Mouse (Mus musculus) adrenal gland, postnatal 36 days (tissue): ENCODE measurements around the gene Crabp2. TPM values are rescaled to one million over a fixed set of nuclear protein-coding genes. Genes with fewer than 3 reads are reported as not detected.
"Not testable (repeated sequence)": the region's sequence is repeated elsewhere in the genome, so short reads cannot be mapped to it uniquely, and the experiment has no call there.

Experiments used
- DNase-seq, 2 experiments: peaks; one replicate each; pipeline ENCODE4 v3.0.0; 2021; ENCODE audit warnings: mixed read lengths in 1 of 2
- long read RNA-seq, 2 experiments: library from polyadenylated mRNA; stranded (forward); transcript quantifications; one replicate each; pipeline ENCODE4 v2.0.0; 2021; ENCODE audit warnings: borderline sequencing depth in 2 of 2
- total RNA-seq, 2 experiments: library from RNA; stranded (reverse); gene quantifications; 2 replicates each; pipeline ENCODE4 v1.2.3; 2021

Crabp2 gene
- total RNA-seq: under 1 TPM in 1 of 2 experiments, not detected in 1; 0.33 TPM
- long read RNA-seq, experiment 1: 0 reads
- long read RNA-seq, experiment 2: 0 reads

DNA sequence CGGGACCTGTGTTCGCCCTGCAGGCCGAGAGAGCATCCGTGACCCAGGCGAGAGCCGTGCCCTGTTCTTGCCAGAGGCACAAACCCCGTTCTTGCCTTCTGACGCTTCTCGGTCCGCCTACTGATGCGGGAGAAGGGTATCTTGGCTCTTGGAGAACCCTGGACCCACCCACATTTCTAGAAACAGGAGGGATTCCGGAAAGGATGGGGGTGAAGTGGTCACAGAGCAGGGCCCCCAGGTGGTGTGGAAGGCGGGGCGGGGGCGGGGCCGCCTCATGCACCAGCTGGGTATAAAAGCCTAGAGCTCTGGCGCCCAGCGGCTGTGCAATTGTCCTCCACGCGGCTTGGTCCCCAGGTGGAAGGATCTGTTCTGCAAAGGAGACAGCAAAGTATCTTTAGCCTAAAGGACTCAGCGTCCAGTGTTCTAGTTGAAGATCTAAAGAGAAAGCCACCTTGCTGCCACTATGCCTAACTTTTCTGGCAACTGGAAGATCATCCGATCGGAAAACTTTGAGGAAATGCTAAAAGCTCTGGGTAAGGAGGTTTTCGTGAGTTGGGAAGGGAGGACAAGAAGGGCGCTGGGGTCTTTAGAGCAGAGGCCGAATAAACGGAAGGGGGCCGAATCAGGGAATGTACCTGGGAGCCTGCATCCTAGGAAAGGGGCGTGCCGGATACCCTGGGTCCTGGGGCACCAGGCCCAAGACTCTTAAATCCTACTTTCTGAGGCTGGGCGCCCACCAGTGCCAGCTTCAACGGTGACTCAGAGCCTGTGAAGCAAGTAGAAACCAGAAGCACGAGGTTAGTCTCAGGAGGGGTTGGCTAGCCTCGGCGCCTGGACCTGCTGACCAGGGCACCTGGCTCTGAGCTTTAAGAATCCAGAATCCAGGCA, at the start of gene Crabp2:
Gene Crabp2, plus strand, starts transcription at position 289 of the 888 bp plus-strand sequence.
- DNase-seq: no peak

DNA sequence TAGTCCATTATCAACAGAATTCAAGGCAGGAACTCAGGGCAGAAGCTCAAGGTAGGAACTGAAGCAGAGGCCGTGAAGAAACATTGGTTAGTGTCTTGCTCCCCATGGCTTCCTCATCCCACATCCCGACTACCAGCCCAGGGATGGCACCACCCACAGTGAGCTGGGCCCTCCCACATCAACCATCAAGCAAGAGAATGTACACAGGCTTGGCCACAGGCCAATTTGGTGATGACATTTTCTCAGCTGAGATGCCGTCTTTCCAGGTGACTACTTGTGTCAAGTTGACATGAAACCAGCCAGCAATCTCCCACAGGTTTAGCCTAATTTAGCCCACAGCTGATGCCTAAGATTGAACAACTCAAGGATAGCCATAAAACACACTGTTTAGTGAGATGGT, 49.2 kb upstream of the Crabp2 start:
- no peak for DNase-seq

DNA sequence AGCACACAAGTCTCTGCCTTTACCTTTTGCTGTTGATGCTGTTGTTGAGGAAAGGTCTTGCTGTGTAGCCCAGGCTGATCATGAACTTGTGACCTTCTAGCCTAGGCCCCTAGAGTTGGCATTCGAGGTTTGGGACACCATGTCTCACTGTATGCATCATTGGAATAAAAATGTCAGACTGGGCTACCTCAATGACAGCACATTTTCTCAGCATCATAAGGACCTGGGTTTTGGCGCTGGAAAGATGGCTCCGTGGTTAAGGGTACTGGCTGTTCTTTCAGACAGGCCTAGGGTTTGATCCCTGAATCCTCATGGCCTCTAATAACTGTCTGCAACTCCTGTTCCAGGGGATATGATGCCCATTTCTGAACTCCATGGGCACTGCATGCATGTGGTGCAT, 48.7 kb upstream of the Crabp2 start:
- no peak for DNase-seq

DNA sequence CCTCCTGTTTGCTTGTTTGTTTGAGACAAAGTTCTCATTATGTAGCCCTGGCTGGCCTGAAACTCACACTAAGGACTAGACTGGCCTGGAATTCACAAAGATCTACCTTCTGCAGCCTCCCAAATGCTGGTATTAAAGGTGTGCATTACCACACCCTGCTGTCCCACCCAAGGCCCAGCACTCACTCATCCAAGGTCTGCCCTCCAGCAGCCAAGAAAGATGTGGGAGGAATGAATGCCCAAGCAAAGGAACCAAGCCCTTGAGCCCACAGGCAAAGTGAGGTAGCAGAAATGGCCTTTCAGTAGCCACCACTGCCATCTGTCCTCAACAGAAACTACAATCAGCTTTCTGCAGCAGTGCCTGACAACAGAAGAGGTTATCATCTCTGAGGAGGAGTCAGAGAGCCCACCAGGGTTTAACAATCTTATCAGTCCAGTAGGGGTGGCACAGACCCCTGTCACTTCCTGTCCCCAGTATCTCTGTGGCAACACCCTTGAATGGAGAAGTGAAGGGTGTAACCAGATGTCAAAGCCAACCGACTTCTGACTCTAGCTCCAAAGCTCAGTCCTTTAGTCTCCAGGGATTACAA, 47.3 kb upstream of the Crabp2 start:
- DNase-seq: no peak

DNA sequence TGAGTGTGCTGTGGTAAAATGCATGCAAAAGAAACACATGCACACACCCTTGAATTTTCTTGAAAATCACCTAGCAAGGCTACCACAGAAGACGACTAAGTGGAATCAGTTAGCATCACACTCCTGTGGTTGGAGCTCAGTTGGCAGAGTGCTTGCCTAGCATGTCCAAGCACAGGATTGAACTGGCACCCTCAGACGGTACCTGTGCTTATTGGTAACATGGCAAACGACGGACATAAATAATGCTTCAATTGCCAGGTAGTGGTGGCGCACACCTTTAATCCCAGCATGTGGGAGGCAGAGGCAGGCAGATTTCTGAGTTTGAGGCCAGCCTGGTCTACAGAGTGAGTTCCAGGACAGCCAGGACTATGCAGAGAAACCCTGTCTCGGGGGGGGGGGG, 46.5 kb upstream of the Crabp2 start:
- DNase-seq: not testable (repeated sequence)

DNA sequence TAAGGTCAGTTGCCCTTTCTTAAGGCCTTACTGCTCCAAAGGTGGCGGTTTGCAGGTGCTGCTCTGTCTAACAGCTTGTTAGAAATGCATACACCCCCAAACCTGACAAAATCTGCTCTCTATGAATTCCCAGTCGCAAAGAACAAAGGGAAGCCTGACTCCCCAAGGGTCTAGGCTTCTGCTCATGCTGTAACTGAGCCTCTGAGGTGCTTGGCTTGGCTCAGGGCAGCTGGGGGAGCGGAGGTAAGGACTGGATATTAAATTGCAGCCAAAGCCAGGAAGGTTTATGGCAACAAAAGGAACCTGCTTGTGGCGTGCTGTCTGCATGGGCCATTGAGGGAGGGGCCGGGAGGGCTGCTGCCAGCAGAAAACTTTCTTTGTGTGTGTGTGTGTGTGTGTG, 44.6 kb upstream of the Crabp2 start:
- no peak for DNase-seq

DNA sequence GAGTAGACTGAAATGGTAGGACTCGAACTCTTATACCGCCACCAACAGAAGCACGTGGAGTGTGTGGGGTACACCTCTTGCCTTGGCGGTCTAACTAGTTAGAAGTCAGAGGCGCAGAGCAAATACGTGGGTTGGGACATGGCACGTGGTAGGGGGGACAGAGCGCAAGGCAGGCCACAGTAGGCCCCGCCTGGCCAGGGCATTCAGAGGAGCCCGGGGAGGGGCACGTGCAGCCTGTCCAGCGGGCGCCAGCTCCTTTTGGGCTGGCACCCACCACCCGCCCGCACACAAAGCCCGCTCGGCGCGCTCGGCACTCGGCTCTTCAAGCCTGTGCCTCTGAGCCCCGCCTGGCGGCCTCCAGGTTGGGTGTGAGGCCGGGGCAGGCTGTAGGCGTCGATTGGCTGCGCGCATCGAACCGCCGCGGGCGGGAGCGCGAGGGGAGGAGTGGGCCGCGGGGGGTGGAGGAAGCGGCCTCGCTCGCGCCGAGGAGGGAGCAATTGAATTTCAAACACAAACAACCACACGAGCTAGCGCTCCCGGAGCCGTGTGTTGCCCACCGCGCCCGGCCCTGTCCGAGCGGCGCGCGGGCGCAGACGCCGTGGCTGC, 42.5 kb upstream of the Crabp2 start, which contains the start of gene Hdgf:
Gene Hdgf, plus strand, starts transcription at position 442 of the 606 bp plus-strand sequence.
- DNase-seq: peak; percentile 96 to 97

DNA sequence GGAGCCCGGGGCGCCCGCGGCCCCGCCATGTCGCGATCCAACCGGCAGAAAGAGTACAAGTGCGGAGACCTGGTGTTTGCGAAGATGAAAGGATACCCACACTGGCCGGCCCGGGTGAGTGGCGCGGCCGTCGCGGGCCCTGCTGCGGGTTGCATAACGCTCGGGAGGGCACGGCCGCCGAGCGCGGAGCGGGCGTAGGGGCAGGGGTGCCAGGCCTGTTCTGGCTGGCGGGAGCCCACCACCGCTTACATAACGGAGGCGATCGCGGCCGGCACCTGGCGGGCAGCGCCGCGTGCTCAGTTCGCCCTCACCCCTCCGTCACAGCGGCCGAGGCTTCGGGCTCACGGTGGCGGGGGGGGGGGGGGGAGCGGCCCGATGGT, 41.9 kb upstream of the Crabp2 start:
- DNase-seq: peak; percentile 67 to 76

DNA sequence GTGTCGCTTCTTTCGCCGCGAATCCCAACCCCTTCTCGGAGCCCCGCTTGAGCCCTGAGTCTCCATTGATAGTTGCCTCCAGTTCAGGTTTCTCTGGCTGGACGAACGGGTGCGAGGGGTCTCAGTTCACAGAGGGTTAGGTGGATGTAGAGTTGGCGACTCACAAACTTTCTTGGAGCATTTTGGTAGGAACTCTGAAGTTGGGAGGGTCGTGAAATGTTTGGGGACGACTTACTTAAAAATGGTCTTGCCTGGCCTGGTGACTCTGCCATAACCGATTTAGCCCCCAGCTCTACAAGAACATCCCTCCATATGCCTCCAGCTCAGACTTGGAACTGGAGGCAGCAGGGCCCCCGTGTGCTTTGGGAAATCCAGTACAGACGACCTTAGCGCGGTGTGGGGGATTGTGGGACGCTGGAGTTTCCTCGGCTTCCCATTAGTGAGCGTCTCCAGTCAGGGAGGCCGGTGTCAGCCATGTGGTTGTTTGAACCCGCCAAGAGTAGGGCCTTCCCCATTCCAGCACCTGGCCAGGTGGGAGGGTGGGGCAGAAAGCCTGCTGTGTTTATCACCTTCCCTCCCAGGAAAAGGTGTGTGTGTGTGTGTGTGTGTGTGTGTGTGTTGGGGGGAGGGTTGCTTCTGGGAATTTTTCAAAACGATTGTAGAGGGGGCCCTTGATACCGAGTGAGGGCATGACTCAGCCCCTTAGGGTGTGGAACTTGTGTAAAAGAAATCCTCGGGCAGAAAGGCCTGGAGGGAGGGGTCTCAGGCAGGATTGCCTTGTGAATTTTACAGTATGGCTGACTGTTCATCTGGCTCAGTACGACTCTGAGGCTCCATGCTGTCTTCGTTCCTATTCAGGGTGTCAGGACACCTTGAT, 41.2 kb upstream of the Crabp2 start:
- DNase-seq: peak; percentile 44 to 55

DNA sequence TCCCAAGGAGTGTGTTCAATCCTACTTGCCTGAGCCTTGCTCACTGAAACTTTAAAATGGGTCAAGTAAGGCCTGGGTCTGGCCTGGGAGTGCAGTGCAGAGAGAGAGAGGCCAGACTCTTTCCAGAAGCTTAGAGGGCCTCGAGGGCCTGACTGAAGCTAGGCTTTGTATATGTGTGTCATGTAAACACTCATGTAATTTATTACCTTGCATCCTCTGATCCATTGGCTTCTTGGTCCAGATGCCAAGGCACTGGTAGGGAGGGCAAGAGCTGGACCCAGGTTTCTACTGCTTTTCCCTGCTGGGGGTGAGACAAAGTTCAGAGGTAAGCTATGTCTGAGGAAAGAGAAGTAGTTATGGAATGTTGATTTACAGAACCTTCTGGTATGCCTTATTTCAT, 40.6 kb upstream of the Crabp2 start:
- no peak for DNase-seq

DNA sequence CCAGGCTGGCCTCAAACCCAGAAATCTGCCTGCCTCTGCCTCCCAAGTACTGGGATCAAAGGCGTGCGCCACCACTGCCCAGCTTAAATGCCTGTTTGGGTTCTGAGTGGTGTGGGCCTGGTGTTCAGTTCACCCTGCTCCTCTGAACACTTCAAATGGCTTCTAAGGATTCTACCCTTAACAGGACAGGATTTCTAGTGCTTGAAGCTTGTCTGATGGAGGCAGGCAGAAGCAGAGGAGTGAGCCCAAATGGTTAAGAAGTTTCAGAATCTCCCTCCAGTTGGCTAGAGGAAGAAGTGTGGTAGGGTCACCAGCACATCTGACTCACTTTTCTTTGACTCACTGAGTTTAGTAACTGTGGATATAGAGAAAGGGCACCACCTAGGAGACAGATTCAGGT, 39.1 kb upstream of the Crabp2 start:
- no peak for DNase-seq

DNA sequence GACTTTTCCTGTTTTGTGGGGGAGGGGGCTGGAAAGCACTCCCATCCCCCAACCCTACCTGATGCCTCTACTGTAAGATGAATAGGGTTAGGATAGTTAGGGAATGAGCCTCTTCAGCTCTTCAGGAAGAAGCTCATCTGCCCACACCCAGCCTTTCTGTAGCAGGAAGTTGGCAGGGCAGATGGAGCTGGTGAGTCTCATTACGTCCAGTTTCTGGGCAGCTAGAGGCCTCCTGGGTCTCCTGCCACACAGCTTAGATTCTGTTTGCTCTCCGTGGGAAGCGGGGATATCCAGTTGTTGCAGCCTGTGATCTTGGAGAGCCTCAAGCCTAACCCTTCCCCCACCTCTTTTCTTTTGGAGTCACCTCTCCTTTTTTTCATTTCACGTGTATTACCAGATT, 38.6 kb upstream of the Crabp2 start:
- no peak for DNase-seq

DNA sequence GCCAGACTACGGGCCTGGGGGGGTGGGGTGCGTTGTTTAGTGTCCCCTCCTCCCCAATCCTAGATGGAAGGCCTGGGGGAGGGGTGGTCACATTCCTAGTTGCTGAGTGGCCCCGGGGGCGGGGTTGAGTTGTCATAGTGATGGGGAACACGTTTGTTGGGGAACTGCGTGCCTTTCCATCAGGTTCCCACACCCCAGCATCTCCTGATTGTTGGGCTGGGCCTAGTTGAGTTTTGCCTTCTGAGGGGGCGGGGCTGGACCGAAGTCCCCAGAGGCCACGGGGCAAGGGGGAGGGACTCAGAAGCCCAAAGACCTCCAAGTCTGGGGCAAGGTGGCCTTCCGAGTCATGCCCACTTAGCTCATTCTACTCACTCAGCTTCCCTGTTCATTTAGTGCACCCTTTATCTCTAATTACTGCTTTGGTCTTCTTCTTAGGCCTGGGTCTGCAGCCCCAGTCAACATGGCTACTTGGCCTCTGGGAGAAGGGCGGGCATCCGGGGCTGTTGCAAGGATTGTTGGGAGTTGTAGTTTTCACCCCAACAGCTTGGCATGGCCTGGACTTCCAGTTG, 37.8 kb upstream of the Crabp2 start:
- peak; percentile 82 to 92 for DNase-seq

DNA sequence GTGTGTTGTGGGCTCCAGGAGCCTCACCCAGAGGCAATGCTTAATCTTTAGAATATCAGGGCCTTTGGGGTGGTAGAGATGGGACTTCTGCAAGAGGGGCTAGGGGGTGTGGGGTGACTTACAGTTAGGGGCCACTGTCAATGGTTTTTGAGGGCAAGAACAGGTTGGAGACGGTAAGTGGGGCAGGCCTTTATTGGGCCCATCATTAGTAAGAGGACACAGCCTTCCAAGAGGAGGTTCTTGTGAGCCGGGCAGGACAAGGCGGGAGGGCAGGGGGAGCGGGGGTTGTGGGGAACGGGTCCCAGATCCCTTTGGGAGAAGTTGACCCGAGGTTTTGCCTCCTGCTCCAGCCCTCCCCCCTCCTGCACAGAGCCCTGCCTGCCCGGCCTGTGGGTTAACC, 35.0 kb upstream of the Crabp2 start:
- DNase-seq: no peak

DNA sequence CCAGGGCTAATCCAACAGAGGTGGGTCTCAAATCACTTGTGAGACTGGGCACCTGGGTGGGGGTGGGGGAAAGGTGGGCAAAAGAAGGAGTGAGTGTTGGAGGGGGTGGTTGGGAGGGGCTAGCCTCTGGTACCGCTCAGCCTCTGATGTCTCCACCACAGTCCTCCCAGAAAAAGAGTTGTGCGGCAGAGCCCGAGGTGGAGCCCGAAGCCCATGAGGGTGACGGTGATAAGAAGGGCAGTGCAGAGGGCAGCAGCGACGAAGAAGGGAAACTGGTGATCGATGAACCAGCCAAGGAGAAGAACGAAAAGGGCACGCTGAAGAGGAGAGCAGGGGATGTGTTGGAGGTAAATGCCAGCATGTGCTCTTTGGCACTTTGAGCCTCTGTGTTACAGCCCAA, 34.6 kb upstream of the Crabp2 start:
- DNase-seq: no peak

DNA sequence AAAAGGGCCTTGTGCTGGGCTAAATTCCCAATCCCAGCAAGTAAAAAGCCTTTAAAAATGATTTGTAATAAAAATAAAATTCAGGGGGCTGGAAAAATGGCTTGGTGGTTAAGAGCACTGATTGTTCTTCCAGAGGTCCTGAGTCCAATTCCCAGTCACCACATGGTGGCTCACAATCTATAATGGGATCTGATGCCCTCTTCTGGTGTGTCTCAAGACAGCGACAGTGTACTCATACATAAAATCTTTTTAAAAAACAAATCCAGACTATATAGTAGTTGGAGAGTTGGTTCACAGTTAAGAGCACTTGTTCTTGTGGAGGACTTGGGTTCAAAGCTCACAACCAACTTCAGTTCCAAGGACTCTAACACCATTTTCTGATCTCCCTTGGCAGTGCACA, 31.5 kb upstream of the Crabp2 start:
- no peak for DNase-seq

DNA sequence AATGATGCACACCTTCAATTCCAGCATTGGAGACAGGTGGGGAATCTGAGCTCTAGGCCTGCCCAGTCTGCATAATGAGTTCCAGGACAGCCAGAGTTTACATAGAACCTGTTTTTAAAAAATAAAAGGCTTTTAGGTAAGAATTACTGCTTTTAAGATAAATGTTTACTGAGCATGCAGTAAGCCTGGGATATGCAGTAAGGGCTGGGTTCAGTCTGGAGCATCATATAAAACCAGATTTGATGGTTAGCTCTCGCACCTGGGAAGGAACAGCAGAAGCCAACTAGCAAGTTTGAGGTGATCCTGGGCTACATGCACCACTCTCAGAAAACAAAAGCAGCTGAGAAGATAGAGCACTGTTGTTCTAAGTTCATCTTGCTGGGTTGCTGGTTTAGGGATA, 29.9 kb upstream of the Crabp2 start:
- DNase-seq: no peak

DNA sequence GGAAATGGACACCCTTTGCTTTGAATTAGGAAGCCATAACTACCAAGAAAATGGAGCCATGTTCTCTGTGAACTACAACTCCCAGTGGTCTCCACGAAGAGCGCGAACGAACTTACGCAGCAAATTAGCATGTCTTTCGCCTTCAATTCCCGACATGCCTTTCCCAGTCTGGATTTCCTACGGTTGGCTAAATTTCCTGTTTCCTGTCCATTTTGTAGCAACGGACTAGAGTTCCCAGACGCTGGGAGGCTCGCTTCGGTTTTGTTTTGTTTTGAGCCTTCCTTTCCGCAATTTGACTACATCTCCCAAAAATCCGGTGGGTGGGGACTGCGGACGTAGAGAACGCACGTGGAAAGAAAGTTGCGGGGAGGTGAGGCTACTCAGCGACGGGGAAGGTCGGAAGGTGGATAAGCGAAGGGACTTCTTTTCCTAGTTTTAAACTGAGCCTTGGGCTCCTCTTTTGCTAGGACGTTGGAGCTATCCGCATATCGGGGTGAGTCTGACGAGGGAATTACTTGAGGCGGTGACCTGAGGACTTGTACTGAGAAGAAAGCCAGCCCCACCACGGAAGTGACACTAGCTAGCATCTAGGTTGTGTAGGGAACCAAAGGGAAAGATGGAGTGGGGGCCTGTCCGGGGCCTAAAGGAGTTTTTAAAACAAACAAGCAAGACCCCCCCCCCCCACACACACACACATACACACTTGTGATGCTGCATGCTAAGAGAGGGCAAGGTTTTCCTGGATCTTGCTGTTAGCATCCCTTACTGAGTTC, 28.9 kb upstream of the Crabp2 start, which contains the start of gene Mrpl24:
Gene Mrpl24, plus strand, starts transcription at position 171 of the 773 bp plus-strand sequence.
- peak; percentile 73 to 81 for DNase-seq

DNA sequence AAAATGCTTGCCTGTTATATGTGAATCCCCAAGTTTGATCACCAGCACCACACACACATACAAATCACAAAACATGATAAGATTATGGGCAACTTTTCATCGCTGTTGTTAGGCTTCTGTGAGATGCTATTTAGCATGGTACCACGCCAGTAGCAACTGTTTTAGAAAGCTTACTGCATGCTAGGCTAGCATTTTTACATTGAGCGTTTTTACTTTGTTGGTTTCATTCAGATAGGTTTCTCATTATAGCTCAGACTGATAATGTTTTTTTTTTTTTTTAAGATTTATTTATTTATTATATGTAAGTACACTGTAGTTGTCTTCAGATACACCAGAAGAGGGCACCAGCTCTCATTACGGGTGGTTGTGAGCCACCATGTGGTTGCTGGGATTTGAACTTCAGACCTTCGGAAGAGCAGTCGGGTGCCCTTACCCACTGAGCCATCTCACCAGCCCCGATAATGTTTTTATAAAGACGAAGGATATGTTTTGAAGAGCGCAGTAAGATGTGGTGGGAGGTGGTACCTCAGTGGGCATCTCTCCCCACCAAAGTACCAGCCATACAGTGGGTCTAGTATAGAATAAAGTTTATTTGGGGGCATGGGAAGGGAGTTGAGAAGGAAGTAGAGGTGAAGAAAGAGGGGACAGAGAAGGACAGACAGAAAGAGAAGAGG, 28.1 kb upstream of the Crabp2 start:
- DNase-seq: no peak

DNA sequence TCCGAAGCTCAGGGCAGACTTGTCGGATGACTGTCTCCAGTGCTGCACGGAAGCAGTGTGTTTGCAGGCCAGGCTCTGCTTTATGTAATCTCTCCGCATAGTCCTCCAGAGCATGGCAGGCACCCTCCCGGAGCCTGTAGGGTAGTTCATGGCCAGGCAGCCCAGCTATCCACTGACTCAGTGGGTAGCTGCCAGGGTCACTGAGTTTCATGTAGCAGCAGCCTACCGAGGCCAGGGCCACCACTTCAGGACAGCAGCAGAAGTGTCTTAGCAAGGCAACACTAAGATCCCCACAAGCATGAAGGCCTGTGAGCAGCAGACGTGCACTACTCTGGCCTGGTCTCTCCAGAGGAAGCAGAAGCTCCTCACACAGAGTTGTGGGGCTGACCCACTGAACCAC, 23.5 kb upstream of the Crabp2 start:
- DNase-seq: peak; percentile 54 to 65
